Mouse (Mus musculus) G1E (cell line): ENCODE measurements at regions not wholly inside any gene's neighbourhood (a gene's known extent, or its start where the extent isn't known, plus 50 kb on each side); places are given as distances from the start of the nearest gene placed in this dataset.

Experiments
- CTCF ChIP-seq: IDR thresholded peaks from 2 replicates; pipeline ENCODE4 v1.5.1; 2012; ENCODE audit warnings: low read depth, low read length, inconsistent platforms, mixed read lengths
- POLR2AphosphoS5 ChIP-seq: IDR thresholded peaks from 2 replicates; pipeline ENCODE4 v1.6.1; 2012; ENCODE audit warnings: low read depth, low read length, inconsistent platforms; ENCODE audit not compliant: insufficient replicate concordance
- TAL1 ChIP-seq: conservative IDR thresholded peaks from 2 replicates; pipeline ENCODE4 v1.6.1; 2012; ENCODE audit warnings: low read depth, low read length, inconsistent platforms, mixed read lengths

- TF ChIP-seq CTCF (no peak), TAL1 (no peak), POLR2AphosphoS5 (no peak)
Measured at GRCm38 (mm10) chr2:147926861-147927260, 119.9 kb downstream of the Foxa2 start.
